Mouse (Mus musculus) cerebellum, adult 8-10 months (tissue): Measurements from ENCODE around the gene Tnpo3.
A peak's percentile ranks its signal among the peaks of the same experiment; 100 is the strongest.

Experiments
- DNase-seq: peaks from one replicate; pipeline ENCODE4 v3.0.0; 2022

Gene Tnpo3

DNA sequence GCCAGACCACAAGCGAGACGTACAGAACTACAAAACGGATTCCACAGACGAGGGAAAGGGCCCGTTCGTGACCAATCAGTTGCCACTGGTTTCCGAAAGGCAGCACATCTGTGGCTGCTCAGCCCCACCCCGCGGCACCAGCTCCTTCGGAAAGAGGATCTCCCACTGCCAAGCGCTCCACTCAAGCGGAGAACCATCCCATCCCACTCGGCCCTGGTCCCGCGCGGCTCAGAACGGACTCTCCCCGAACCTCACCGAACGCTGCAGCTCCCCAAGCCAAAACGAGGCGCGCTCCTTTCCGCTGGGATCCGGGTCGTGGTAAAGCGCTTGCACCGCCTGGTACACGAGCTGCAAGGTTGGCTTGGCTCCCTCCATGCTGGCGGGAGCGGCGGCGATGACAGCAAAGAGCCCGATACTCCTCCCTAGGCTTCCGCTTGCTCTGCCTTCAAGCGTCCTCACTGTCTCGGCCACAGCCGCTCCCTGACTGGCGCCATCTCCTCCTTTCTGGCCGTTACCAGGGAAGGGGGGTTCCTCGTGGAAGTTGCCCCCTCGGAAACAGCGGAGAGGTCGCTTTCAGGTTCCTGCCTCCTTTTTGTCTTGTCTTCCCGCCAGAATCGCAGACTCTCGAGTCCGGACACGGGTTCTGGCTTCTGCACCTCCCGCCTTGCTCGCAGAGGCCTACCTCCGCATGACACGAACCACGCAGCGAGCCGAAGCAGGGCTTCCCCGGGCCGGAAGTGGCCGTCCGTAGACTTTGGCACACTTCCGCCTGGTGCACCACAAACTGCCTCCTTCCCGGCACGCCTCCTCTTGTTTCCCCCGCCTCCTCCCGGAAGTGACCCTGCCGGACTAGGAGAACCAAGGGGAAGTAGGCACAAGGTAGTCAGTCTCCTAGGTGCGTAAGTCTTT is at the start of gene Tnpo3:
Gene Tnpo3, minus strand, starts transcription at position 777 of the 909 bp plus-strand sequence.
- peak; percentile 94 for DNase-seq

DNA sequence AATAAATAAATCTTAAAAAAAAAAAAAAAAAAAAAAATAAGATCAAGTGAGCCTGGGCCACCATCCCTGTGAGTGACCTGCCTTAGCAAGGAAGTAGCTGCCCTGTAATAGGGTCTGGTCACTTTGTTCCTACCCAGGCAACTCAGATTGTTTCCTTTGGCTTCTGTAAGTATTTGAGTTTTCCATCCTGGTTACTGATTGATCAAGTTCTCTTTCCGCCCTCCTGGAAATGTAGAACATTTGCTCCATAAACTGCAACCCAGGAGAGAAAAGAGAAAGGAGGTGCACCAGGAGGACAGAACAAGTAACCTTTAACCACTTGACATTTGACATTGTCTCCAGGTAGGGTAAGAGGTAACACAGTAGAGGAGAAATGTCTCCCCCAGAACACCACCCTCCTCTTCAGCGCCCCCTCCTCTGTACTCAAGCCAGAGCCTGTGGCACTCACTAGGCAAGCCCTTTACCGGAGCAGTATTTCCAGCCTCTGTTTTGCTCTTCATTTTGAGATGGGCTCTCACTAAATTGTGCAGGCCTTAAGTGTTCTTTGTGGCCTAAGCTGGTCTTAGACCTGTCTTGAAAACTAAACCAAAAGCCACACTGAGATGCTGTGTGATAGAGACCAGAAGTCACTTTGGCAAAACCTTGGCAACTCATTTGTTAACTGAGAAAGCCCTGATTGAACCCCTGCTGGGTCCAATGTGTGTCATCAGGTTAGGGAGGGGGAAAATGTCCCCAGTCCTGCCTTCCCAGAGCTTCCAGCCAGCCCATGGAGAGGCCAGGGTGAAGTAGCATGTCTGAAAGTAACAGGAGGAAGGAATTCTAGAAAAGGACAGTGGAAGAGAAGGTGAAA is 49.2 kb upstream of the Tnpo3 start:
- no peak for DNase-seq

DNA sequence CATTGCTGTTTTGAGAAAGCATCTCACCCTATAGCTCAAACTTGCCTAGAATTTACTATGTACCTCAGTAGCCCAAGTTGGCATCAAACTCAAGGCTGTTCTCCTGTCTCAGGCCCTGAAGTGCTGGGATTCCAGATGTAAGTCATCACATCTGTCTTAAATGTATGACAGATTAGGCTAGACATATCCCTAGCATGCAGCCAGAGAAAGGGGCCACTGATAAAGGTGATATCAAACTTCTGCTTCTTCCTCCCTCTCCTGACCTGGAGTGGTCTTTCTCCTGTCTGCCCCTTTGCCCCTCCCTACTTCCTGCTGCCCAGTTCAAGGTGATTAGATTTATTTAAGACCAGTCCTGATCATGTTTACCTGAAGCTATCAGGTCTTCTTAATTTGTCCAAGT is 43.6 kb upstream of the Tnpo3 start:
- DNase-seq = no peak

DNA sequence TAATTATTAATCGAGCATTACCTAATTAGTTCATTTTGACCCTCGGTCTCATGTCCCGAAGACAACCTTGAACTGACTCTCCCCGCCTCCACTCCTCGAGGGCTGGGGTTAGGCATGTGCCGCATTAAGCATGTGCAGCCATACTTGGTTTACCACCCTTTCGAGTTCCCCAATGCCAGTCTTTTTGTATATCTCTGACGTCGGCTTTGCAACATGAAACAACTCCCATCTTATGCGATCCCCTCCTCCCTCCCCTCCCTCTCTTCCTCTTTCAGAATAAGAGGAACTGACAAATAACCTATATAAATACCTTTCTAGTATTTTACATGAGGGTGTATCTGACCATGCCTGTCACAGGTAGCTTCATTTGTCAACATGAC is 40.5 kb upstream of the Tnpo3 start:
- DNase-seq = no peak

DNA sequence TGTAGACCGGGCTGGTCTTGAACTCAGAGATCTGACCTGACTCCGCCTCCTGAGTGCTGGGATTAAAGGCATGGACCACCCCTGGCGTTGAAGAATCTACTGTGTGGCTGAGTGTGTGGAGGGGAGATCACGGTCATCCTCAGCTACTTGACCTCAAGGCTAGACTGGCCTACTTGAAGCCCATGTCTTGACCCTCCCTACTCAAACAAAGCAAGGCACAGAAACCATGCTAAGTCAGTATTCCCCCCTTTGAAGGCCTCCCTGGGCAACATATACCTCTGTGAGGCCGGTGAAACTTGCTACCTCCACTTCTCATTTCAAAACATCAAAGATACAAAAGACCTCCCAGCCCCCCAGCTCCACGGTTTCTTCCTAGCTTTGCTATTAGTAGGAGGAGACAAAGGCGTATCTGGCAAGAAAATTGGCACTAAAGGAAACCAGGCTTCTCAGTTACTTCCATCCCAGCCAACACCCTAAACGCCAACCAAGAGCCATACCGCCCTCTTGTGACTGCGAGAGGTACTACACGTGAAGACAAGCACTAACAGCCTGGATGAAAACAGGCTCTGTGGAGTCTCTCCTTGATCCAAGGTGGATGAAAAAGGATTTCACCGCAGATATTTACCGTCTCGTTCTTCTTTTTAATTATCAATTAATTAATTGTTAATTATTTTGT is 39.9 kb upstream of the Tnpo3 start:
- peak; percentile 80 for DNase-seq

DNA sequence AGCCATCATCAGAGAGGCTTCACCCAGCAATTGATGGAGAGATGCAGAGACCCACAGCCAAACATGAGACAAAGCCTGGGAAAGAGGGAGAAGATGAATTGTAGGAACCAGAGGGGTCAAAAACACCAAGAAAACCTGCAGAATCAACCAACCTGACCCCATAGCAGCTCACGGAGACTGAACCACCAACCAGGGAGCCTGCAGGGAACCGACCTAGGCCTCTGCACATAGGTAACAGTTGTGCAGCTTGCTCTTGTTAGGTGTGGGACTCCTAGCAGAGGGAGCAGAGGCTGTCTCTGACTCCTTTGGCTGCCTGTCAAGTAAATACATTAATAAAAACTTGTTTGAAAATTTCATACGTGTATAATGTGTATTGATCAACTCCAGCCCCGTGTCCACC is 32.1 kb upstream of the Tnpo3 start:
- DNase-seq = no peak

DNA sequence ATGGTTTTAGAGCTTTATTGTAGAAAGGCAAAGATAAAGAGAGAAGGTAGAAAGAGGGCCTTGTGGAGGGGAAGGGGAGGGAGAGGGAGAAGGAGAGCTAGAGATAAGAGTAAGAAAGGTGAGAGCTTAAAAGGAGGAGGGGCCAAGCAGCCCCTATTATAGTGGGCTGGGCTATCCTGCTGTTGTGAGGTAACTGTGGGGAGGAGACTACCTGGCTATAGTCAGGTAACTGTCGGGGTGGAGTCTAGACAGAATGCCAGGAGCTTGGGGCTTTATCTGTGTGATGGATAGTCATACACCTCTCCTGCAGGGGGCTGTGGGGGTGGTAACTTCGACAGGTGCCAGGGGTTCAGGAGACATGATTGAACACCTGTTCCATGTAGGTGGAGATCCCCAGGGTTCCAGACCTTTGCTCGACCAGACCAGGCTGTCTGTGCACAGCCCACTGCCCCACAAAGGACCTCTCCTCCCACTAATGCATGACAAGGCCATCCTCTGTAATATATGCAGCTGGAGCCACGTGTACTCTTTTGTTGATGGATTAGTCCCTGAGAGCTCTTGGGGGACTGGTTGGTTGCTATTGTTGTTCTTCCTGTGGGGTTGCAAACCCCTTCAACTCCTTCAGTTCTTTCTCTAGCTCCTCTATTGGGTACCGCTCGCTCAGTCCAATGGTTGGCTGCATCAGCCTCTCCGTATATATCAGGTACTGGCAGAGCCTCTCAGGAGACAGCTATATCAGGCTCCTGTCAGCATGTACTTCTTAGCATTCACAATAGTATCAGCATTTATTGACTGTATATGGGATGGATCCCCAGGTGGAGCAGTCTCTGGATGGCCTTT is 30.1 kb upstream of the Tnpo3 start:
- DNase-seq = no peak

DNA sequence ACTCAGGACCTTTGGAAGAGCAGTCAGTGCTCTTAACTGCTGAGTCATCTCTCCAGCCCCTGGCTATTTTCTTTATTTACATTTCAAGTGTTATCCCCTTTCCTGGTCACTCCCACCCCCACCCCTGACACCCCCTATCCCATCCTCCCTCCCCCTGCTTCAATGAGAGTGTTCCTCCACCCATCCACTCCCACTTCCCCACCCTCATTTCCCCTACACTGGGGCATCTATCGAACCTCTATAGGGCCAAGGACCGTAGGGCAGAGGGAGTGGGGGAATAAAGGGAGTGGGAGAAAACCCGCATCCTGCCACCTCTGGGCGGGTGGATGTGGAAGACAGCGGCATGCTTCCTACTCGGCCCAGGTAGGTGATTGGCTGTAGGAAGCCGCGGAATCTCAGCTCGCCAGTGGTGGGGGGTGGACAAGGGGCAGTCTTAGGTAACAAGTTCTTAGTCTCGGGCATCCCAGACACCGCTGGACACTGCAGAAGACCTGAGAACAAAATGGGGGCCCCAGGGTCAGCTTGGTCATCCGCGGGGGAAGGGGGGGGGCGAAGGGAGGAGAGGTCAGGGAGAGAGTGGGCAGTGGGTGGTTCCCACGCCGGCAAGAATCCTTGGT is 29.3 kb upstream of the Tnpo3 start:
- no peak for DNase-seq

DNA sequence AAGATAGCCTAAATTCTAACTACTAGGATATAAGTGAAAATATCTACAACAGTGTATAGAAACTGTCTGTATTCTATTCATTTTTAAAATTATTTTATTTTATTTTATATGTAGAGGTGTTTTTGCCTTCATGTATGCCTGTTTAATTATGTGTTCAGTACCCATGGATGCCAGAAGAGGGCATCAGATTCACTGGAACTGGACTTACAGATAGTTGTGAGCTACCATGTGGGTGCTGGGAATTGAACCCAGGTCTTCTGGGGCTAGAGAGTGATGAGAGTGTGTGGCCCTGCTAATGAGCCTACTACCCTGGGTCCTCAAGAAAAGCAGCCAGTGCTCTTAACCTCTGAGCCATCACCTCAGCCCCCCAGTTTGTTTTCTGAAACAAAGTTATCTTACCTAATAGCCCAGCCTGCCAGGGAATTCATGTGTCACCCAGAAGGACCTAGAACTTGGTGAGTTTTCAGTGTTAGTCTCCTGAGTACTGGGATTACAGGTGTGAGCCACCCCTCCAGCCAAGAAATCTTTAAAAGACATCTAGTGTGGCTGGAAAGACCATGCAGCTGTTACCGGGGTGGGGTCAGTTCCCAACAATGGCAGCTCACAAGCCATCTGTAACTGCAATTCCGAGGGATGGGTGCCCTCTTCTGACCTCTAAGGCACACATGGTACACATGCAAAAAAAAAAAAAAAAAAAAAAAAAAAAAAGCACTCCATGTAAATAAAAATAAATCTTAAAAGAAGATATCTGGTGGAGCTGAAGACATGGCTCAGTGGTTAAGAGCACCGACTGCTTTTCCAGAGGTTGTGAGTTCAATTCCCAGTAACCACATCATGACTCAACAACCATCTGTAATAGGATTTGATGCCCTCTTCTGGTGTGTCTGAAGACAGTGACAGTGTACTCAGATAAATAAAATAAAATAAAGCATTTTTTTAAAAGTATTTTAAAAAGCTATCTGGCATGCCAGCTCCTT is 28.0 kb upstream of the Tnpo3 start:
- DNase-seq = no peak

DNA sequence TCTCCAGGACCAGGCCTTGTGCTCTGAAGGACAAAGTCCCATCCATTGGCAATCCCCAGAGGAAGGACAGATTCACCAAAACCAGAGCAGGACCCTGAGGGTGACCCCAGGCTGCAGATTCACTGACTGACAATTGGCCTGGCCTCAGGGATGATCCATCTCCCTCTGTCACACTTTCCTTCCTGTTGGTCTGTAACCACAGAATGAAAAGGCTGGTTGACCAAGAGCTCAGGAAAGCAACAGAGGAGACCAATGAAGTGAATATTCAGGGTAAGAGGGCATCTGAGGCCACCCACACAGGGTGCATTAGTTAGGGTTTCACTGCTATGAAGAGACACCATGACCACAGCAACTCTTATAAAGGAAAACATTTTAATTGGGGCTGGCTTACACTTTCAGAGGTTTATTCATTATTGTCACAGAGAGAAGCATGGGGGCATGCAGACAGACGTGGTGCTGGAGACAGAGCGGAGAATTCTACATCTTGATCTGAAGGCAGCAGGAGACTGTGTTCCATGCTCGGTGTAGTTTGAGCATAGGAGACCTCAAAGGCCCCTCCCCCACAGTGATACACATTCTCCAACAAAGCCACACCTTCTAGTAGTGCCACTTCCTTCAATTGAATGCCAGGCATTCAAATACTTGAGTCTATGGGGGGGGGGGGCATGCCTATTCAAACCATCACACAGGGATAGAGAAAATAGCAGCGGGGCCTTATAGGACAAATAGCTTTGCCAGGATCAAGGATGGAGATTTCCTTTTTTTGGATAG is 26.8 kb upstream of the Tnpo3 start:
- no peak for DNase-seq

DNA sequence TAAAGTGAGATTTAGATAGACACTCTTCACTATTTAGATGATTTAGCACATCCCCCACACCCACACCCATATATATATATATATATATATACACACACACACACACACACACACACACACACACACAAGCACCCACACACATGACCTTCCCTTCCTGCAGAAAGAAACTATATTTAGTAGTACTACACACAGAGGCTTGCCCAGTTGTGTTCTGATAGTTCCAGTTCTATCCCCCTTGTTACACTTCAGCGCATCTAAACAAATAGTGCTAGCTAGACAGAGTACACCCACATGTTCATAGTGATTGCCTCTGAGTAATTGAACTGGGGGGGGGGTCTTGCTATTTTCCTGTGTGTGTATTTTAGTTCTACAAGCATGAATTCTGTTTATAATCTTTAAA is 24.9 kb upstream of the Tnpo3 start:
- DNase-seq = no peak

DNA sequence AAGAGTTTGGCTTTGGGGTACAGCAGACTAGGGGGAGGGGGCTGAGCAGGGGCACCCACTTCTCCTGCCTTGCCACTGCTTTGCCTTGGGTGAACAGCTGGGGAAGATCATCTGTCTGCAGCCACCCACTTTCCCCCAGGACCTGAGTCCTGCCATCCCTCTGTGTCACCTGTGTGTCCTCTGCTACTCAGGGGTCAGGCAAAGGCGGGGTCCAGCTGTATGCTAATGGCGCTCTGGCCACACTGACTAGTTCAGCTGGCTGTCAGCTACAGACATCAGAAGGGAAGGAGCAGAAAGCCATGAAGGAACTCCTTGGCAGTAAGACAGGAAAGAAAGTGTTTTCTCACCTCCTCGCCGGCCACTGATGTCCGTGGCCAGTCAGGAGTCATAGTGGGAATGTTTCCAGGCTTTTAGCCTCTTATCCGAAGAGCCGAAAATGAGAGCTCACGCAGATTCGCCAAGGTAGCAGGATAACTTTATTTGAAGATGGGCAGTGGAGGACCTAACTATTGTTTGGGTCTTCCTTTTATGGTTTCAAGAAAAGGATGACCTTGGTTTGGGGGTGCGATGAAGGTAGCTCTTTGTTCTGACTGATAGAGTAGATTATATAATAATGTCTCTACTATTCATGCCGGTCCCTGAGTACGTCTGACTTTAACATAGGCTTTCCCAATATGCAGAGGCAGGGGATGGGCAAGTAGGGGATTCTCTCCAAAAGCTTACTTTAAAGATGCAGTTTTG is 23.0 kb upstream of the Tnpo3 start:
- DNase-seq = no peak

DNA sequence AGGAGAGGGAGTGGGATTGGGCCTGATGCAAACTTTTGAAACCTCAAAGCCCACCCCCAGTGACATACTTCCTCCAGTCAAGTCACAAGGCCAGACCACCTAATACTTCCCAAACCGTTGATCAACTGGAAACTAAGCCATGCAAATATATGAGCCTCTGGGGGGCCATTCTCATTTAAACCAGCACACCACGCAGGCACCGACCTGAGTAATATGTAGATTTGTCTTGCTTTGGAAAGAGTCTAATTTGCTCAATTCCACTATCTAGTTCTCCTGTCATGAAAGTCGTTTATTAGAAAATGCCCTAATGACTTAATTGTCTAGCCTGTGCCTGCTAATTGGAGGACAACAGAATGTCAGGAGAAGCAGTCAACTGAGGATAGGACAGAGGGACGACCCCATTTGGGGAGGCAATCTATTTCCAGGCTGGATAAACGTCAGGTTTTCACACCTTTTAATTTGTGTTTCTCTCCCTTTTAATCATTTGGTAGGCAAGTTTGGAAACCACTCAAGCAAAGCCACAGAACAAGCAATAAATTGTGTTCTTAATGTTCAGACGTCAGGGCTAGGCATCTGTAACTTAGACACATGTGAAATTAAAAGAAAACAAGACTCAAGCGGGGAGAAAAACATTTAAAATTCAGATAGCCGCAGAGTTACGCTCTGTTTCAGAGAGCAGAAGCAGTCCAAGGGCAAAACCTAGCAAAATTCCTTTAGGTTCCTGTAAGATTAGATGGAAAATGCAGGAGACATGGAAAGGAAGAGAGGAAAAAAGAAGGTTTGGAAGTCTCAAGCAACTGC is 22.3 kb upstream of the Tnpo3 start:
- DNase-seq = no peak

DNA sequence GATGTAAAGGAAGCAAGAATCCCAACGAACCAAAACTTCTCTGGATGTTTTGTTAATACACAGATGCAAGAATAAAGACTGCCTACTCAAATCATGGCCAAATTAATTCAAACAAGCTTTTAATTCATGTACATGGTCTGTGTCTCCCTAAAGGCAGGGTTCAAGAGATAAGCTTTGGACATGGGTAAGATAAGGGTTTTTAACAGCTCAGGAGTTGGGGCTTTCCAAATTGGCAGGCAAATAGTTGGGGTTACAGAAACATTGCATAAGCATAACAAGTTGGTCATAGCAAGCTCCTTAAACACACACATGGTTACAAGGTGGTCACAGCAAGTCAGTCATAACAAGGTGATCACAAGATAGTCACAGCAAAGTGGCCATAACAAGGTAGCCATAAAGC is 20.5 kb upstream of the Tnpo3 start:
- DNase-seq = no peak

DNA sequence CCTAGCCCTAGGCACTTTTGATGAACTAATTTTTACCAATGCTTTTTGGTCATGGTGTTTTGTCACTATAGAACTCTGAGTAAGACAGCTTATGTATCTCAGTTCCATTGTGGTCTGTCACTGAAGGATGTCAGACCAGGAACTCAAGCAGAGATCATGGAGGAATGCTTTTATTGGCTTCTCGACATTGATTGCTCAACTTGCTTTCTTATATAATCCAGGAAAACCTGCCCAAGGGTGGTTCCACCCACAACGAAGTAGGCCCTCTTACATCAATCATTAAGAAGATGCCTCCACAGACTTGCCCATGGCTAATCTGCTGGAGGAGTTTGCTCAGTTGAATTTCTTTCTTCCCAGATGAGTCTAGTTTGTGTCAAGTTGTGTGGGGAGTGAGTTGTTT is 18.1 kb upstream of the Tnpo3 start:
- no peak for DNase-seq

DNA sequence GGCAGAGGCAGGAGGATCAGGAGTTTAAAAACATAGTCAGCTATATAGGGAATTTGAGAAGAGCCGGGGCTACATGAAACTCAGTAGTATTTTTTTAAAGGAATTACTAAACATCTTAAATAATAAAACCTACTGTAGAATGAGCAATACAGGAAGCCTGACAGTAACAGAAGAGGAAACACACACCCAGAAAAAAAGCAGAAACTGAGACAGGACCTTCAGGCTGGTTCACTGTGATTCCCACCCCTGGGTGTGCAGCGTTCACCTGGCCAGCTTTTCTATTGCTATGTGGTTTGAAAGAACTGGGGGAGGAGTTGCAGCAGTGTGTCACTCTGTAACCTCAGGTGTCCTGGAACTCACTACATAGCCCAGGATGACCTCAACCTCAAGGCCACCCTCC is 14.2 kb upstream of the Tnpo3 start:
- DNase-seq = no peak

DNA sequence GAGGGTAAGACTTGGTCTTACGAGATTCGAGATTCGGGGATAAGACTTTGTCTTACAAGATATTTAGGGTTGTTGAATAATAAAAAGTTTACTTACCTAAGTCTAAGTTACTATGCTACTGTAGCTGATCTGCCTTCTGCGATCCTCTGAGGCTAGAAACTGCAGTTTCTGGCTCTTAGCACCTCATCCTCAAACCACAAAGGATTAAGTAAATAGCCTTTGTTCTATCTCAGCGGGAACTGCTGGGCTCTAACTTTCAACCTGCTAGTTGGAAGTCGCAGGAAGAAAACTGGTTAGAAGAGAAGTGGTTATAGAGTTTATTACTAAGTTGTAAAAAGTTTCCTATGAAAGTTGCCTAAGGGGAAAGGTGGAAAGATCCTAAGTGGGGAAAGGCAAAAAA is 12.6 kb upstream of the Tnpo3 start:
- no peak for DNase-seq

DNA sequence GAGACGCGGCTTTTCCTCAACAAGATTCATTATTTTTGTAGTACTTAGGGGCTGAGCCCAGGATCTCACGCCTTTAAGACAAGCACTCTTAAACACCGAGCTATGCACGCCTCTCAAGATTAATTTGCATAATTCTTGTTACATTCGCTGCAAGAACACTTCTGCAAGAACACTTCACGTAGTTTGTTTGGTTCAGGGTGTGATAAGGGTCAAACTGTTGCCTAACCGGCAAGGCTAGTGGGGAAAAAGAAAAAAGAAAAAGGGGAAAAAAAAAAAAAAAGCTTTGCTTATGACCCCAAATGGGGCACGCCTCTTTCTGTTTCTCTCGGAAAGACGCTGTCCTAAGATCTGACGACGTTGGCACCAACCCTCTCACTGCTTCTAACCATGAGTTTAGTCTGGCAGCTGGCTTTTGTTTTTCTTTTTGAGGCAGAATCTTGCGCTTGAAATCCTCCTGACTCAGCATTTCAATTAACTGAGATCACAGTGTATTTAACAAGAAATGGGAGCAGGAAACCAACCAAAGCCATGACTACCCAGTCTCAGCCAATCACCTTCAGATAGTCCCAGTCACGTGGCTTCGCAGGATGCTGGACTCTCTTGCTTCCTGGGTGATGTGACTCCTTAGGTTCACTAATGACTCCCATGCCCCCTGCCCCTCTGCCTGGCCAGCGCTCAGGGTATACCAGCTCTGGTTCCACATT is 11.3 kb upstream of the Tnpo3 start:
- DNase-seq = no peak
